Mouse (Mus musculus): ENCODE data around the gene Adh6b. TPM values are rescaled to one million over a fixed set of nuclear protein-coding genes. Genes with fewer than 3 reads are reported as not detected.
"Not testable (repeated sequence)": the region's sequence is repeated elsewhere in the genome, so short reads cannot be mapped to it uniquely, and the experiment has no call there.

Gene Adh6b
- polyA plus RNA-seq, 1 experiment: 4.1 TPM

DNA sequence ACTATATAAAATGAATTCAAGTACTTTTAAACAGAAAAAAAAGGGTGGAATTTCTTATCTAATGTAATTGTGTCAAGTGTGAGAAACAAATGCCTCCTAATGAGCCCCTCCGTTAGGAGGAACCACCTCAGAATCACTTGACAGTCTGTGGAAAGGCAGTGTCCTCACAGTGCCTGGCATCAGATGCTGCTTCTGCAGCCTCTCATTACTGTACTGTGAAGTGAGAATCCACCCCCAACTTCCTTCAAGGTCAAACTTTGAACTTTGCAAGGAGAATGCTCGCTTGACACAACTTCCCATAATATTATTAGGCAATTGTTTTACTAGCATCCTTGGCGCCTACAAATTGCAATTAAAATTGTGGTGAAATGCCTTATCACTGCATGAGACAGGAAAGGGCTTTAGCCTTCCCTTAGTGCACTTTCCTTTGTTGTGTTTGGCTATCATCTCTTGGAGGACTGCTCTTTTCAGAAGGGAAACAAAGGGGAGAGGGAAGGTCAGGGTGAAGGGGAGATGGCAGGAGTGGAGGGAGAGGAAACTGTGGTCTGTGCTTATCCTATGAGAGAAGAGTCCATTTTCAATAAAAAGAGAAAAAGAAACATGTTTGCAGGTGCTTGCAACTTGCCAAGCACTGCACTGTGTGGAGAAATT is 5.3 kb upstream of the Adh6b start:
- peaks cover 2% of the 10 kb centered on the region; the same call in 1 of the 2 replicates for H3K4me1 ChIP-seq (ENCODE audit: control insufficient read depth, insufficient read depth, low read length)
- TF ChIP-seq CTCF (IDR thresholded peaks at IDR 0.05; ENCODE audit: control insufficient read depth, insufficient read depth, low read length): no peak
- TF ChIP-seq POLR2A (IDR thresholded peaks at IDR 0.05; ENCODE audit: borderline replicate concordance, control insufficient read depth, low read depth, low read length): no peak
- no peak overlapping the region for H3K4me3 ChIP-seq (replicated peaks; ENCODE audit: control insufficient read depth, low read depth, low read length)
- no peak overlapping the region for H3K27ac ChIP-seq (ENCODE audit: control insufficient read depth, insufficient read depth, low read depth, low read length, poor library complexity)
- 30% methylated on average over 3 of the region's 3 CpGs for WGBS

DNA sequence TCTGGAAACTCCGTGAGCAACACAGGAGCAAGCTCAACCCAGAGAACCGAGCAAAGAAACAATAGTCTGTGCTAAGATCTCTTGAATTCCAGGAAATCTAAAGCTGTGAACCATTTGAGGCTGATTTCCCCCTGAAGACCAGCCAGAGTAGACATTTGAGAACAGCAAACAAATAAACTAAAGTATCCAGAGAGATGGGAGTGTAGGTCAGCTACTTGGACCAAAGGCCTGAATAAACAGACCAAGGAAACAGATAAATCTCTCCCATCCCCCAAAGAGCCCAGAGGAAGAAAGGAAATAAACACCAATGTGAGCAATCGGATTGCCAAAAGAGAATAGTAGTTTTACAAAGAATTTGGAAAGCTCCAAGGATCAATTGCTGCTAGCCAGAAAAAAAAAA is 5.5 kb downstream of the Adh6b start:
- WGBS: 34% methylated on average over 3 of the region's 3 CpGs
- no peak overlapping the region for H3K4me3 ChIP-seq (replicated peaks; ENCODE audit: control insufficient read depth, low read depth, low read length)

DNA sequence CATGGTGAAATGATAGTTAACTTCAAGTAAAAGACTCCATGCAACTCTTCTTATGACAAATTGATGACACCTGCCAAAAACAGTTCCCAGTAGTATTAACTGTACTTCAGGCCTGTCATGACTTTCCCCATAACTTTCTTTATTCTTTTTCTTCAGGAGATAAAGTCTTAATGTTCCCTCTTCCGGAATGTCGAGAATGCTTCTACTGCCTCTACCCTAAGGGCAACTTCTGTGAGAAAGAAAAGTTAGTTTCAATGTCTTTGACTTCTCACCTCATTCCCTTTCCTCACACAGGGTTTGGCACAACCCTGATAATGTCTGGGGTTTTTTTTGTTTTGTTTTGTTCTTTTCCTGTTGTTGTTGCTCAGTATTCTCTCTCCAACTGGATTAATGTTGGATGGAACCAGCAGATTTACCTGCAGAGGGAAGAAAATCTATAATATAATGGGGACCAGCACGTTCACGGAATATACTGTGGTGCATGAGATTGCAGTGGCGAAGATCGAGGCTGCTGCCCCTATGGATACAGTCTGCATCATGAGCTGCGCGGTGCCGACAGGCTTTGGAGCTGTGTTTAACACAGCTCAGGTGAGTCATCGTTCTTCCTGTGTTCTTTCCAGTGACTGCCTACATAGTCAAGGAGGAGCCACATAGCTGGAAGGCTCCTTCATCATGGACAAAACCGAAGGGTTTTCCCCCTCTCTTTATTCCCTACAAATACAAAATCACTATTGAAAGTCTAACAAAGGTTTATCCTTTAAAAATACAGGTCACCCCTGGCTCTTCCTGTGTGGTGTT is 10.6 kb downstream of the Adh6b start:
- Histone ChIP-seq H3K4me3 (replicated peaks; ENCODE audit: control insufficient read depth, low read depth, low read length) (no peak overlapping the region), H3K27ac (ENCODE audit: control insufficient read depth, insufficient read depth, low read depth, low read length, poor library complexity) (no peak overlapping the region), H3K4me1 (ENCODE audit: control insufficient read depth, insufficient read depth, low read length) (no peaks in the 10 kb centered on the region)
- TF ChIP-seq POLR2A (IDR thresholded peaks at IDR 0.05; ENCODE audit: borderline replicate concordance, control insufficient read depth, low read depth, low read length) (no peak), CTCF (IDR thresholded peaks at IDR 0.05; ENCODE audit: control insufficient read depth, insufficient read depth, low read length) (no peak)
- WGBS: 81% methylated on average over 11 of the region's 11 CpGs

More for the DNA sequence above, 5.5 kb downstream of the Adh6b start:
- no peak for TF ChIP-seq POLR2A (IDR thresholded peaks at IDR 0.05; ENCODE audit: borderline replicate concordance, control insufficient read depth, low read depth, low read length)
- no peak for TF ChIP-seq CTCF (IDR thresholded peaks at IDR 0.05; ENCODE audit: control insufficient read depth, insufficient read depth, low read length)
- Histone ChIP-seq H3K4me1 (ENCODE audit: control insufficient read depth, insufficient read depth, low read length) (no peaks in the 10 kb centered on the region), H3K27ac (ENCODE audit: control insufficient read depth, insufficient read depth, low read depth, low read length, poor library complexity) (no peak overlapping the region)

DNA sequence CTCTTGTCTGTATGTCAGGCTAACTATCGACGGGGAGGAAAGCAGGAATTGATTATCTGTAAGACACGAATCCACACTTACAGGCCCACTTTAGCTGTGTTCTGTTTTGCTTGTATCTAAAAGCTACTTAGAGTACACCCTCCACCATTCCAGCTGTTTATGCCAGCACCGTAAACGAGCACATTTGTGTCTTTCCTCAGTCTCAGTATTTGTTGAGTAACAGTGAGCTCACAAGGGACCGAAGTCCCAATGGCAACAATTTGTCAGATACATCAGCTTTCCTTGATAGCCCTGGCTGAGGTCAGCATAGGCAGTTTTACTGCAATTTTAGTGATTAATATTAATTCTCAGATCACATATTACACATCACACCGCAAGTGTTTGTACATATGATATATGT is 17.3 kb downstream of the Adh6b start:
- Histone ChIP-seq H3K4me3 (replicated peaks; ENCODE audit: control insufficient read depth, low read depth, low read length) (no peak overlapping the region), H3K27ac (ENCODE audit: control insufficient read depth, insufficient read depth, low read depth, low read length, poor library complexity) (no peak overlapping the region), H3K4me1 (ENCODE audit: control insufficient read depth, insufficient read depth, low read length) (no peaks in the 10 kb centered on the region)
- TF ChIP-seq POLR2A (IDR thresholded peaks at IDR 0.05; ENCODE audit: borderline replicate concordance, control insufficient read depth, low read depth, low read length) (no peak), CTCF (IDR thresholded peaks at IDR 0.05; ENCODE audit: control insufficient read depth, insufficient read depth, low read length) (no peak)
- 83% methylated on average over 7 of the region's 7 CpGs for WGBS

DNA sequence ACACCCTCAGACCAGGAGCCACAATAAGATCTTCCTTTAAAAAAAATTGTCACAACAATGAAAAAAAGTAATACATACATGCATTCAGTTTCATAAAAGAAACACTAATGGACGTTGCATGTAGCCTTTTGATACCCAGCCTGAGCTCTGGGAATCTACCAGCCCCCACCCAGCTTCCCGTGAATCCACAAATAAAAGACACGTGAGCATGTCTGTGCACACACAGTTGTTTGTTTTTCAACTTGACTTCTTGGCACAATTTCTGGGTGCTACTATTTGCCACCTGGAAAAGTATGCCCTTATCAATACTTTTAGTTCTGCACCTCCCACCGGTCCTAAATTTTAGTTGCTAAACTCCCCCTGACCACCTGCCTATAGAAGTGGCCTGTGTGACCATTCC is 19.1 kb downstream of the Adh6b start:
- 82% methylated on average over 4 of the region's 4 CpGs for WGBS
- Histone ChIP-seq H3K27ac (ENCODE audit: control insufficient read depth, insufficient read depth, low read depth, low read length, poor library complexity) (no peak overlapping the region), H3K4me3 (replicated peaks; ENCODE audit: control insufficient read depth, low read depth, low read length) (no peak overlapping the region), H3K4me1 (ENCODE audit: control insufficient read depth, insufficient read depth, low read length) (no peaks in the 10 kb centered on the region)
- no peak for TF ChIP-seq POLR2A (IDR thresholded peaks at IDR 0.05; ENCODE audit: borderline replicate concordance, control insufficient read depth, low read depth, low read length)
- no peak for TF ChIP-seq CTCF (IDR thresholded peaks at IDR 0.05; ENCODE audit: control insufficient read depth, insufficient read depth, low read length)

DNA sequence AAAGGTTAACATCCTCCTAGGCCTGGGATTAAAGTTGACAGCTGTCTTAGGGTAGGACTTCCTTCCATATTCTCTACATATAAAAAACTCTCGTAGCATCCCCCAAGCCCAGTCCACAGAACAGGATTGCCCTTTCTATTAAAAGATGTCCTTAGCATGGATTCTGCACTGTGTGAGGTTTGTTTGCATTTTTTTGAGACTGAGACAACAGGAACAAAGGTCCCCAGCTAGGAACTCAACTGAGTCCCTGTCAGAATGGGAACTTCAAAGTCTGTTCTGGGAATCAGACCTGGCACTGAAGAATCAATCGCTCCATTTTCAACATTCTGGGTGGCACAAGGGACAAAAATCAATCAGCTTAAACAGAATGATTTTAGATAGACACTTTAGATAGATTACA is 21.3 kb downstream of the Adh6b start:
- H3K4me1 ChIP-seq (ENCODE audit: control insufficient read depth, insufficient read depth, low read length): no peaks in the 10 kb centered on the region
- no peak overlapping the region for H3K4me3 ChIP-seq (replicated peaks; ENCODE audit: control insufficient read depth, low read depth, low read length)
- TF ChIP-seq CTCF (IDR thresholded peaks at IDR 0.05; ENCODE audit: control insufficient read depth, insufficient read depth, low read length) (no peak), POLR2A (IDR thresholded peaks at IDR 0.05; ENCODE audit: borderline replicate concordance, control insufficient read depth, low read depth, low read length) (no peak)
- no peak overlapping the region for H3K27ac ChIP-seq (ENCODE audit: control insufficient read depth, insufficient read depth, low read depth, low read length, poor library complexity)
- 79% methylated on average over 2 of the region's 2 CpGs for WGBS

DNA sequence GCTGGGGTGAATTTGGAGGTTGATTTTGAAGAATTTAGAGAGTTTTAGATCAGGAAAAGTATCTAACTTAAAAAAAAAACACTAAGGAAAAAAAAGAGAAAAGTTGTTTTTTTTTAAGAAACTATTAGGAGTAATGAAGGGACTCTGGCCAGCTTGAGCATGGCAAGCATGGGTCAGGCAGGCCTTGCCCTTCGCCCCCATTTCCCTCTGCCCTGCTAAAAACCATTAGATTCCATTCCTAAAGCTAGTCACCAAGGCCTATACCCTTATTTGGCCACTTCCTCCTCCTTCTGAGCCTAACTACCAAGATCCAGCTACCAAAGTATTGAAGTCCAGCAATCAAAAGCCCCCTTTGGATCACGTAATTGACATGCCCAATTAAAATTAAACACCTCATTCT is 24.6 kb downstream of the Adh6b start:
- H3K4me1 ChIP-seq (ENCODE audit: control insufficient read depth, insufficient read depth, low read length): no peaks in the 10 kb centered on the region
- no peak for TF ChIP-seq CTCF (IDR thresholded peaks at IDR 0.05; ENCODE audit: control insufficient read depth, insufficient read depth, low read length)
- no peak for TF ChIP-seq POLR2A (IDR thresholded peaks at IDR 0.05; ENCODE audit: borderline replicate concordance, control insufficient read depth, low read depth, low read length)
- WGBS: 75% methylated on average over 2 of the region's 2 CpGs
- H3K27ac ChIP-seq (ENCODE audit: control insufficient read depth, insufficient read depth, low read depth, low read length, poor library complexity): no peak overlapping the region
- H3K4me3 ChIP-seq (replicated peaks; ENCODE audit: control insufficient read depth, low read depth, low read length): no peak overlapping the region

DNA sequence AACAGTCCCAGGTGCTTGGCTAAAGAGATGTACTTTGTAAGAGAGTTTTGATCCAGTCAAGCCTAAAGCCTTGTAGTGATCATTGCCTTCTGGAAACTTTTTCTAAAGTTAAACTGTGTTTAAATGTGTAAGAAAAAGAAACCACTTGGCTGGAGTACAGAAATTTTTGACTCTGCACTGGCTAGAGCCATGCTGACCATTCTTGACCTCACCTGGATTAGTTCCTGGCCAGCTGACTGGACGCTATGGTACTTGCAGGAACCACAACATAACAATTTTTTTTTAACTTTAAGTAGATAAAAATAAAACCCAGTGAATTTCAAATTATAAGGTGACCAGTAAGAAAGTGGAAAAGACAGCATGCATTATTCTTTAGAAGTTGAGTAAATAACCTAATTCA is 28.0 kb downstream of the Adh6b start:
- TF ChIP-seq CTCF (IDR thresholded peaks at IDR 0.05; ENCODE audit: control insufficient read depth, insufficient read depth, low read length) (no peak), POLR2A (IDR thresholded peaks at IDR 0.05; ENCODE audit: borderline replicate concordance, control insufficient read depth, low read depth, low read length) (no peak)
- H3K4me1 ChIP-seq (ENCODE audit: control insufficient read depth, insufficient read depth, low read length): no peaks in the 10 kb centered on the region
- WGBS: 74% methylated on average over 1 of the region's 1 CpGs
- no peak overlapping the region for H3K4me3 ChIP-seq (replicated peaks; ENCODE audit: control insufficient read depth, low read depth, low read length)
- no peak overlapping the region for H3K27ac ChIP-seq (ENCODE audit: control insufficient read depth, insufficient read depth, low read depth, low read length, poor library complexity)

DNA sequence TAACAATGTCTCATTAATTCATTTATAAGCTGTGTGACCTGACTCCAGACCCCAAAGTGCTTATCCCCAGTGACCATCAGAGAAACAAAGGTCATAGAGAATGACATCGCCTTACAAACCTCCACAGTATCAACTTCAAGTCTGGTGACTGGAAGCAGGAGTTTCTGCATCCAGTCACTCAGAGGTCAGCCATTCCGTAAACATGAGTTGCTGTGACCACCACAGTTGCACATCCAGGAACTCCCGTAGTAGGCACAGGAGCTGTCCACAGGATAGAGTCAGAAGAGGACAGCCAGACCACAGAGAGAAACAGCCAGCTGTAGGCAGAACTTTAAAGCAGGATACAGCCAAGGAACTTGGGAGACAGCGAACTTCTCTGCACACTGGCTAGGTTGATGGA is 28.7 kb downstream of the Adh6b start:
- 77% methylated on average over 4 of the region's 4 CpGs for WGBS
- not testable (repeated sequence) for H3K4me1 ChIP-seq (ENCODE audit: control insufficient read depth, insufficient read depth, low read length); H3K4me3 ChIP-seq (replicated peaks; ENCODE audit: control insufficient read depth, low read depth, low read length); H3K27ac ChIP-seq (ENCODE audit: control insufficient read depth, insufficient read depth, low read depth, low read length, poor library complexity)

Measured in bone marrow, adult 2 months (tissue).